Mouse (Mus musculus): Measurements from ENCODE around the gene Agap1. TPM values are rescaled to one million over a fixed set of nuclear protein-coding genes. Genes with fewer than 3 reads are reported as not detected.
A peak's percentile ranks its signal among the peaks of the same experiment; 100 is the strongest.

Gene Agap1
- polyA plus RNA-seq, 1 experiment from 2014 or later: 7.2 TPM

DNA sequence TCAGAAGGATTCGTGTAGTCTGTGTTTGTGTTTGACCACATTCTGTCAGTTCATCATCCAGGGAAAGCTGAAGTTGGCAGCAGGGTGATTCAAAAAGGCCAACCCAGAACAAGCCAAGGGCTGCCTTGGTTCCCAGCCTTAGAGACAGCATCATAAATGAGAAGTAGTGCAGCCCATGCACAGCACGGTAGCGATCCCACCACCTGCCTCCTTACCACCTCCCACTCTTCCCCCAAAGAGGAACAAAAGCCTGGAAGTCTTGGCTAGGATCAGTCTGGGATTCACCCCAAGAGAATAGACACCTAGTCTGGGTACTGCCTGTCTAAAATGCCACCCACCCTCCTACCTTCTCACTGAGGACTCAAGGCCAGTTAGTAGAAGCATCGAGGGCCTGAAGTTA lies 390.9 kb downstream of the Agap1 start:
- peaks cover 3% of the 10 kb centered on the region; the same call in 1 of the 2 replicates for H3K36me3 ChIP-seq
- no peaks in the 10 kb centered on the region for H3K4me1 ChIP-seq (replicated peaks)
- no peaks in the 10 kb centered on the region for H3K9me3 ChIP-seq (replicated peaks)
- ATAC-seq (replicated peaks; ENCODE audit: insufficient number of reproducible peaks, insufficient read depth, low FRiP score, low read depth): no peak
- no peaks in the 10 kb centered on the region for H3K27me3 ChIP-seq
- no peak overlapping the region for H3K27ac ChIP-seq
- 89% methylated on average over 4 of the region's 4 CpGs for WGBS
- H3K4me2 ChIP-seq: no peak overlapping the region
- H3K9ac ChIP-seq: no peak overlapping the region
- H3K4me3 ChIP-seq: no peak overlapping the region

DNA sequence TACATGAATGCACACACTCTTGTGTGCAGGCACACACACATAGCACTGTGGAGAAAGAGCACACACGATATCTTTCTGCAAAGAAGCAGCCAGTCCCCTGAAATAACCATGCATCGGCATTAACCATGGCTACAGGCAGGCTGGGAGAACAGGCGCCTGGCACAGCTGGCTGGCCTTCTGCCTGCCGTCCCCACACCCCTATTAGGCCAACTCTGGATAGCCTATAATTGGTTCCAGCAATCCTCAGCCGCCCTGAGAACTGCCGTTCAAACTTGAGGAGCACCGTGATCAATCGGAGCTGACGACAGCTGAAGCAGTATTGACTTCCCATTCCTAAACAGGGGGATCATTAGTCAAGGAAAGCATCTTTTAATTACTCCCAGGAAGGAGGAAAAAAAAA lies 391.5 kb downstream of the Agap1 start:
- Histone ChIP-seq H3K4me3 (no peak overlapping the region), H3K27ac (no peak overlapping the region), H3K4me1 (replicated peaks) (no peaks in the 10 kb centered on the region), H3K36me3 (peaks cover 3% of the 10 kb centered on the region; the same call in 1 of the 2 replicates), H3K9me3 (replicated peaks) (no peaks in the 10 kb centered on the region), H3K27me3 (no peaks in the 10 kb centered on the region), H3K9ac (no peak overlapping the region), H3K4me2 (no peak overlapping the region)
- no peak for ATAC-seq (replicated peaks; ENCODE audit: insufficient number of reproducible peaks, insufficient read depth, low FRiP score, low read depth)
- whole genome bisulfite sequencing: 68% methylated on average over 9 of the region's 9 CpGs

DNA sequence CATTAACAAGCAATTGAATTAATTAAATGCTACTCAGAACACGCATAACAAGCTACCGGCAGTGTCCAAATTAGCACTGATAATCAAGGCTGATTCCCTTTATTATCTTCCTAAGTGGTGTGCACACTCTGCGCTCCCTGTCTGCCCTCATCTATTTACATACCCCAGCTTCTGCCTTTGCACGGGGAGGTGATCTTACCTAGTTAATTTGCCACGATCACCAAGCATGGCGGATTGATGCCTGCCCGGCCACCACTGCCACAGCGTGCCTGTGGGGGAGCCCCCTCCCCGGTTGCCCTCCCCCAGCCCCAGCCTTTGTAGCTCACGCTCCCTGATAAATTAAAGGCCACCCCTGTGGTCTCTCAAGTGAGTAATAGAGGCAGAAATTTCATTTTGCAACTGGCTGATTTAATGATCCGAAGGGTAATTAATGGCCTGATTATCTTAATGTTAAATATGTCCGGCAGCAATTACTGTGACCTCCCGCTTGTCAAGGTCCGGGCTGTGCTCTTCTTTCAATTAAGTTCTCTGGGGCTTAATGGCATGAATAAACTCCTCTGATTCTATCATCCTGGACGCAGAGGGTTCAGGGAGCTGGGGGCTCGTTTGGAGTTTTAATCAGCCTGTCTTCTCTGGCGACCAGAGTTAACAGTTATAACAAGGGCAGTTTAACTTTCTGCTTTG lies 393.9 kb downstream of the Agap1 start:
- H3K4me3 ChIP-seq: no peak overlapping the region
- H3K4me1 ChIP-seq (replicated peaks): no peaks in the 10 kb centered on the region
- WGBS: 78% methylated on average over 17 of the region's 17 CpGs
- no peak overlapping the region for H3K9ac ChIP-seq
- no peak overlapping the region for H3K4me2 ChIP-seq
- H3K27me3 ChIP-seq: no peaks in the 10 kb centered on the region
- peaks cover 3% of the 10 kb centered on the region; the same call in 1 of the 2 replicates for H3K36me3 ChIP-seq
- no peak overlapping the region for H3K27ac ChIP-seq
- no peak for ATAC-seq (replicated peaks; ENCODE audit: insufficient number of reproducible peaks, insufficient read depth, low FRiP score, low read depth)
- H3K9me3 ChIP-seq (replicated peaks): no peaks in the 10 kb centered on the region

DNA sequence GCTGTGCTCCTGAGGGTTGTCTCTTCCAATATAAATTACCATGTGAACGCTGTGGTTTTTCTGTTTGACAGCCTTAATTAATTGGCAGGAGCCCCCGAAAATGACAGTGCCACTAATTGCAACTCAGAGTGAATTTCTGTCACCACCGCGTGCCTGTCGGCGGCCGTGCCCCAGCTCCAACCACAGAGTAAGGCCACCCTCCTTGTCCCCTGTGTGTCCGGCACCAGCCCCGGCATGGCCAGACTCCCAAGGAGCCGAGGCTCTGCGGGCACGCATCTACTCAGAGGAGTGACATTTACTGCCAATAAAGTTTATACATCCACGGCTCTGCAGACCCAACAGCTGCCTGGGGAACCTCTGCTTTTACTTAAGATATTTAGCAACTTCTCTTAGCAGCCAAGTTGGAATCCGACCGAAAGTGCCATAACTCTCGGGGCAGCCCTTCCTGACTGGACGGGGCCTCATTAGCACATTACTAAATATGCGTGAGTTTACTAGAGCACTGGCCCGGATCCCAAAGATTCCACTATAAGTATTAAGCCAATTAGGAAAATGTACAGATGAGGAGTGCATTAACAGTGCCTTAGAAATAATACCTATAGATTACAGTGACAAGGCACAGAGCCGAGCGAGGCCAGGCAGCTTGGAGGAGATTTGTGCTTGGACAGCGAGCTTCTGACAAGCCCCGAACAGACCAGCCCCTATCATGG lies 394.7 kb downstream of the Agap1 start:
- Histone ChIP-seq H3K4me1 (replicated peaks) (no peaks in the 10 kb centered on the region), H3K36me3 (no peaks in the 10 kb centered on the region), H3K27me3 (no peaks in the 10 kb centered on the region), H3K9me3 (replicated peaks) (no peaks in the 10 kb centered on the region), H3K4me3 (no peak overlapping the region), H3K4me2 (no peak overlapping the region), H3K9ac (no peak overlapping the region), H3K27ac (no peak overlapping the region)
- no peak for ATAC-seq (replicated peaks; ENCODE audit: insufficient number of reproducible peaks, insufficient read depth, low FRiP score, low read depth)
- WGBS: 77% methylated on average over 23 of the region's 23 CpGs

DNA sequence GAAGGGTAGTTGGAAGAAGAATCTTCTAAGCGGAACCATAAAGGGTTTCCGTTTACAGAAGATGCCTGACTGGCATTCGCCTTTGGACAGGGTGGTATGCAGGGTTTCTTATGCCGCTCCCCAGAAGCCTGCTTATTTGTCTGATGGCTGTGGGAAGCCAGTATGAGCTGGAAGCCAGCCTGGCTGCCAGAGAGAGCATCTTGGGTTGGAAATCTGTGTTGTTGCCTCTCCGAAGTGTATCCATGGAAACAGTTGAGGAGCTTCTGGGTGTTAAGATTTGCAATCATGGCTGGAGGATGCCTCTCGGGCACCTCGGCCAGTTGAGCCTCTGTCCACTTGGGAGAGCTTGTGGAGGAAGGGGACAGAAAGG lies 395.2 kb downstream of the Agap1 start:
- Histone ChIP-seq H3K4me2 (no peak overlapping the region), H3K27me3 (no peaks in the 10 kb centered on the region), H3K9ac (no peak overlapping the region), H3K9me3 (replicated peaks) (no peaks in the 10 kb centered on the region), H3K27ac (no peak overlapping the region), H3K4me1 (replicated peaks) (no peaks in the 10 kb centered on the region), H3K4me3 (no peak overlapping the region), H3K36me3 (no peaks in the 10 kb centered on the region)
- no peak for ATAC-seq (replicated peaks; ENCODE audit: insufficient number of reproducible peaks, insufficient read depth, low FRiP score, low read depth)
- 78% methylated on average over 7 of the region's 7 CpGs for WGBS

DNA sequence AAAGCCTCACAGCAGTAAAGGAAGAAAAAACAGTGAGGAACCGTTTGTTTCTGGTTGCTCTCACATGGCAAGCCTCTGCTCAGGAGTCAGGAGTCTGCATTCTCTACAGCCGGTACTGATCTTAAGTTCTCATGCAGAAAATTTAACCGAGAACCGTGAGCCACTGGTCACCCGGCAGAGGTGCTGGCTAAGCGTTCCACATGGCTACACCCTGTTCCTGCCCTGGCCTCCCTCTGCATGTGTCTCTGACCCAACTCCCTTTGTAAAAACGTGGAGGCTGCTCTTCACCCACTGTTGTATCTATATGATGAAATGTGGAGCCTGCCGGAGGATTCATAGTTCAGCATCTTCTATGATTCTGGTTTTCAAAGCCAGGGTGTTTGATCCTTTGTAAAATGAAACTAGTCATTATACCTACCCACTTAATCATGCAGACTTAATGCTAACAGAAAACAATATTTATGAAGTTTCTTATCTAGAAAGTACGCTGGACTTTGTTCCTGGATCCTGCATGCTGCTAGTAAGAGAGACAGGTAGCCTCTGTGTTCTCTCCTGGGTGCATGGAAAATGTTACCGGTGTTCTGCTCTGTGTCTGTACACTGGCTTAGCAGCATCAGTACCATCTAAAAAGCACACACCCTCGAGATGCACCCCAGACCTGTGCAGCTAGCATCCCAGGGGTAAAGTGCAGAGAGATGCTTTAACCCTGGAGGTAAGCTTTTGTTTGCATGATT lies 396.2 kb downstream of the Agap1 start:
- no peak for ATAC-seq (replicated peaks; ENCODE audit: insufficient number of reproducible peaks, insufficient read depth, low FRiP score, low read depth)
- Histone ChIP-seq H3K27ac (no peak overlapping the region), H3K4me3 (no peak overlapping the region), H3K4me2 (no peak overlapping the region), H3K36me3 (no peaks in the 10 kb centered on the region), H3K4me1 (replicated peaks) (no peaks in the 10 kb centered on the region), H3K9me3 (replicated peaks) (no peaks in the 10 kb centered on the region), H3K9ac (no peak overlapping the region), H3K27me3 (no peaks in the 10 kb centered on the region)
- WGBS: 82% methylated on average over 11 of the region's 11 CpGs

DNA sequence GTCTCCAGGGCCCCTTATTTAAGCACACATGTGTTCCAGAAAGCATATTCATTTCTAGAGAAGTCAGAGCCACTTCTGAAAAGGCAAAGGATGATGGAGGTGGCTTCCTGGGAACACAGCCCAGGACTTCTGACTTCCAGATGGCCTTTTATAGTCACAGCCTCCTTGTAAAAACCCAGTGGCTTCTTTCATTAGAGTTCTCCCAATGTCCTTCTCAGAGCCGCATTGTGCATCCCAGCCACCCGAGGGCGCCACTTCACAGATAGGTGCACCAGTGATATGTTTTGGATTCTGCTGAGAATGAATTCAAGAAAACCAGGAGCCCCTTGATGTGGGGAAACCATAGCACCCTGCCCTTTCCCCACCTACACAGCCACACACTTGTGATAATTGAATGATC lies 404.6 kb downstream of the Agap1 start:
- Histone ChIP-seq H3K4me3 (no peak overlapping the region), H3K27me3 (no peaks in the 10 kb centered on the region), H3K4me2 (no peak overlapping the region), H3K9ac (no peak overlapping the region), H3K27ac (no peak overlapping the region), H3K36me3 (no peaks in the 10 kb centered on the region), H3K9me3 (replicated peaks) (no peaks in the 10 kb centered on the region), H3K4me1 (replicated peaks) (peaks cover 8% of the 10 kb centered on the region)
- ATAC-seq (replicated peaks; ENCODE audit: insufficient number of reproducible peaks, insufficient read depth, low FRiP score, low read depth): no peak
- WGBS: 31% methylated on average over 3 of the region's 3 CpGs

DNA sequence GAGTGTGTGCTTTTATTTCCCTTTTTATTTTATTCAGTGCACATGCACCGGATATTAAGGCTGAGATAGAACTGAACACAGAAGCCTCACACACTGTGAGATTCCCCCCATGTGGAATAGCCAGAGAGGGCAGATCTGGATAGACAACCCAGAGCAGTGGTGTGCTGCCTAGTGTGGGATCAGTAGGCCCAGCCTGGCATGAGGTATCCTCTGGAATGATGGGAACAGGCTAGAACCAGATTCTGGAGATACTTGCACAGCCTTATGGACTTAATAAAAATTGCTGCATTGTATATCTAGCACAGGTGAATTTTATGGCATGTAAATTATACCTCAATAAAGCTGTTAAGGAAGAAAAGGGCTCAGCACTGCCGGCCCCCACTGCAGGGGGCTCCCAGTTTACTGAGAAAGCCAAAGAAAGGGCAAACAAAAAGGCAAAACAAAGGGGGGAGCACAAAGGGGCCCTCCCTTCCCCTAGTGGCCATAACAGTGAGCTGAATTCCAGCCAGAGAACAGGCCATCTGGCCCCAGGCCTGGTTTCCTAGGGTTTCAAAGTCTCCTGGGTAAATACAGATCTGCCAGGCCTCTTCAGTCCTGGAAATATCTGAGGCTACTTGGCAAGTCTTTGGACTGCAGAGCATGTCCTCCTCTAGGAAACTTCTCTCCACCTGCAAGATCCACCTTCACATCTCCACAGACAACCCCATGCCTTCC lies 405.6 kb downstream of the Agap1 start:
- no peaks in the 10 kb centered on the region for H3K9me3 ChIP-seq (replicated peaks)
- H3K27ac ChIP-seq: peak overlapping the region; percentile 5; the same call in 1 of the 2 replicates
- no peaks in the 10 kb centered on the region for H3K36me3 ChIP-seq
- peaks cover 8% of the 10 kb centered on the region for H3K4me1 ChIP-seq (replicated peaks)
- no peak overlapping the region for H3K4me3 ChIP-seq
- no peaks in the 10 kb centered on the region for H3K27me3 ChIP-seq
- H3K4me2 ChIP-seq: no peak overlapping the region
- WGBS: 65% methylated on average over 2 of the region's 2 CpGs
- no peak overlapping the region for H3K9ac ChIP-seq
- no peak; the same call in 1 of the 2 replicates for ATAC-seq (replicated peaks; ENCODE audit: insufficient number of reproducible peaks, insufficient read depth, low FRiP score, low read depth)

DNA sequence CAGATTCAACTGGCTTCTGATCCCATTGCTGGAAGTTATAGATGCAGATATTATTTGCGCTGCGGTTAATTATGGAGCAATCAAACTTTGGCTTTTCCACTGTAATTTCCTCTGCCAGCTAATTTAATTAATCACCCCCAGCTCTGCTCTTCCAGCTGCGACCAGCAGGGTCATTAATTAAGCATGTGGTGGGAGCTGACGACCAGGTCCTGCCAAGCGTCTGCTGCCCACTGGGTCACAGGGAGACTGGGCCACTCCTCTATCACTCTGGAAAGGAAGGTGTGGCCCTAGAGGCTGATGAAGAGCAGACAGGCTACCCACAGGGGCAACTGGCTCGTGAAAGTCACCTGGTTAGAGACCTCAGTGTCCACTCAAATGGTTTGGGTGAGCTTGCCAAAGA lies 411.2 kb downstream of the Agap1 start:
- Histone ChIP-seq H3K9ac (no peak overlapping the region), H3K36me3 (no peaks in the 10 kb centered on the region), H3K27me3 (no peaks in the 10 kb centered on the region), H3K27ac (no peak overlapping the region), H3K9me3 (replicated peaks) (no peaks in the 10 kb centered on the region), H3K4me3 (no peak overlapping the region), H3K4me1 (replicated peaks) (peaks cover 8% of the 10 kb centered on the region; the same call in 1 of the 2 replicates), H3K4me2 (no peak overlapping the region)
- 65% methylated on average over 6 of the region's 6 CpGs for WGBS
- no peak for ATAC-seq (replicated peaks; ENCODE audit: insufficient number of reproducible peaks, insufficient read depth, low FRiP score, low read depth)

DNA sequence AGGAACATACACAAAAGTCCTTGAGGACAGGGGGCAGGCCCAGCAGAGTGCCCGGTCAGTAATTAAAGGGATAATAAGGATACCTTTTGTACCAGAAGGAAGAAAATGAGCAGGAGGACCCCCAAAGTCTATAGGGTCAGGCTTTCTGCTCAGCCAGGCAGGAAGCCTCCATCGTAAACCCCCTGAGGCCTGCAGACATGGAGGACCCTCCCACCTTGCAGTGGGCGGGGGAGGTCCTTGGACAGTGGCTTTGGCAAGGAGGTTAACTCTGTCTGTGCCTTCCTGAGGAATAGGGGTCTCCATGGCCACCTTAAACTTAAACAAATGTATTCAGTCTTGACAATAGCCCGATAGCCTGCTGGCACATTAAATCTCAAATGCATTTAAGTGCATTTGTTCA lies 413.2 kb downstream of the Agap1 start:
- WGBS: 77% methylated on average over 4 of the region's 4 CpGs

More for the DNA sequence above, 413.2 kb downstream of the Agap1 start:
- Histone ChIP-seq H3K36me3 (no peaks in the 10 kb centered on the region), H3K9ac (no peak overlapping the region), H3K9me3 (replicated peaks) (no peaks in the 10 kb centered on the region), H3K27ac (no peak overlapping the region), H3K4me1 (replicated peaks) (peaks cover 8% of the 10 kb centered on the region; the same call in 1 of the 2 replicates), H3K4me2 (no peak overlapping the region), H3K4me3 (no peak overlapping the region), H3K27me3 (no peaks in the 10 kb centered on the region)
- no peak for ATAC-seq (replicated peaks; ENCODE audit: insufficient number of reproducible peaks, insufficient read depth, low FRiP score, low read depth)

Data from heart, embryonic 15.5 days (tissue).